Mouse (Mus musculus): Measurements from ENCODE around the gene Itgb5. TPM values are rescaled to one million over a fixed set of nuclear protein-coding genes. Genes with fewer than 3 reads are reported as not detected.
A peak's percentile ranks its signal among the peaks of the same experiment; 100 is the strongest.

The Itgb5 gene
- polyA plus RNA-seq, 2 experiments, result 10.8 to 14.1 TPM

GRCm38 (mm10) chr16:33785092-33785704 is 44.3 kb upstream of the Itgb5 start:
- H3K27ac ChIP-seq, result no peak overlapping the region
- no peak overlapping the region for H3K4me3 ChIP-seq (ENCODE audit: insufficient read depth in 1 of 2, low read depth in 2 of 2, low read length in 2 of 2)
- 10% methylated on average over 8 of the region's 8 CpGs for WGBS (ENCODE audit: insufficient replicate concordance)

GRCm38 (mm10) chr16:33786657-33787390 is 42.6 kb upstream of the Itgb5 start:
- Histone ChIP-seq H3K36me3 (replicated peaks; ENCODE audit: control insufficient read depth, insufficient read depth, low read depth) (no peaks in the 10 kb centered on the region), H3K27ac (no peak overlapping the region), H3K4me2 (ENCODE audit: low read depth) (no peak overlapping the region), H3K9me3 (ENCODE audit: control insufficient read depth, low read length) (no peaks in the 10 kb centered on the region), H3K27me3 (ENCODE audit: control insufficient read depth, insufficient read depth, low read length) (no peaks in the 10 kb centered on the region), H3K4me1 (replicated peaks; ENCODE audit: control insufficient read depth in 2 of 2, insufficient read depth in 2 of 2, low read length in 1 of 2) (peaks cover 3 to 30% of the 10 kb centered on the region in 2 experiments; a peak in 3 of 4 replicates), H3K4me3 (ENCODE audit: insufficient read depth in 1 of 2, low read depth in 2 of 2, low read length in 2 of 2) (no peak overlapping the region), H3K9ac (replicated peaks) (no peak overlapping the region; the same call in 1 of the 2 replicates)
- ATAC-seq (ENCODE audit: insufficient read depth), result peak; percentile 48; the same call in 1 of the 2 replicates
- TF ChIP-seq EP300 (IDR thresholded peaks at IDR 0.05; ENCODE audit: low read depth) (no peak), CTCF (IDR thresholded peaks at IDR 0.05; ENCODE audit: low read depth) (no peak)
- 48% methylated on average over 7 of the region's 7 CpGs for WGBS (ENCODE audit: insufficient replicate concordance)
- no peak for DNase-seq (ENCODE audit: low read depth in 3 of 3, low spot score in 3 of 3)

More at GRCm38 (mm10) chr16:33785092-33785704, 44.3 kb upstream of the Itgb5 start:
- Histone ChIP-seq H3K4me2 (ENCODE audit: low read depth) (no peak overlapping the region), H3K4me1 (replicated peaks; ENCODE audit: control insufficient read depth in 2 of 2, insufficient read depth in 2 of 2, low read length in 1 of 2) (peaks cover 3 to 37% of the 10 kb centered on the region in 2 experiments), H3K9me3 (ENCODE audit: control insufficient read depth, low read length) (no peaks in the 10 kb centered on the region), H3K36me3 (replicated peaks; ENCODE audit: control insufficient read depth, insufficient read depth, low read depth) (no peaks in the 10 kb centered on the region), H3K9ac (replicated peaks) (no peak overlapping the region), H3K27me3 (ENCODE audit: control insufficient read depth, insufficient read depth, low read length) (no peaks in the 10 kb centered on the region)
- TF ChIP-seq CTCF (IDR thresholded peaks at IDR 0.05; ENCODE audit: low read depth) (no peak), EP300 (IDR thresholded peaks at IDR 0.05; ENCODE audit: low read depth) (no peak)
- ATAC-seq (ENCODE audit: insufficient read depth) (peak; percentile 42; the same call in 1 of the 2 replicates), DNase-seq (ENCODE audit: low read depth in 3 of 3, low spot score in 3 of 3) (no peak)

GRCm38 (mm10) chr16:33793846-33794791 is 35.3 kb upstream of the Itgb5 start, which contains the start of gene Muc13:
Muc13 (plus strand) TSS chr16:33794037.
- H3K36me3 ChIP-seq (replicated peaks; ENCODE audit: control insufficient read depth, insufficient read depth, low read depth), result no peaks in the 10 kb centered on the region
- ATAC-seq (ENCODE audit: insufficient read depth) (no peak), DNase-seq (ENCODE audit: low read depth in 3 of 3, low spot score in 3 of 3) (no peak)
- H3K4me2 ChIP-seq (ENCODE audit: low read depth), result peak within 1 kb of the TSS; percentile 24; the same call in 1 of the 2 replicates
- peak within 1 kb of the TSS in 1 of 2 experiments; percentile 8; a peak in 1 of 4 replicates for H3K4me3 ChIP-seq (ENCODE audit: insufficient read depth in 1 of 2, low read depth in 2 of 2, low read length in 2 of 2)
- H3K27me3 ChIP-seq (ENCODE audit: control insufficient read depth, insufficient read depth, low read length), result no peaks in the 10 kb centered on the region
- no peak within 1 kb of the TSS for H3K9ac ChIP-seq (replicated peaks)
- H3K4me1 ChIP-seq (replicated peaks; ENCODE audit: control insufficient read depth in 2 of 2, insufficient read depth in 2 of 2, low read length in 1 of 2), result peaks cover 4 to 17% of the 10 kb centered on the region in 2 experiments; a peak in 3 of 4 replicates
- no peak within 1 kb of the TSS for H3K27ac ChIP-seq
- no peaks in the 10 kb centered on the region for H3K9me3 ChIP-seq (ENCODE audit: control insufficient read depth, low read length)
- TF ChIP-seq EP300 (IDR thresholded peaks at IDR 0.05; ENCODE audit: low read depth) (no peak), CTCF (IDR thresholded peaks at IDR 0.05; ENCODE audit: low read depth) (no peak)
- 15% methylated on average over 10 of the region's 10 CpGs for WGBS (ENCODE audit: insufficient replicate concordance)

- Histone ChIP-seq H3K27me3 (ENCODE audit: control insufficient read depth, insufficient read depth, low read length) (no peaks in the 10 kb centered on the region), H3K9ac (replicated peaks) (no peak overlapping the region), H3K9me3 (ENCODE audit: control insufficient read depth, low read length) (no peaks in the 10 kb centered on the region), H3K4me3 (ENCODE audit: insufficient read depth in 1 of 2, low read depth in 2 of 2, low read length in 2 of 2) (no peak overlapping the region), H3K36me3 (replicated peaks; ENCODE audit: control insufficient read depth, insufficient read depth, low read depth) (no peaks in the 10 kb centered on the region), H3K4me1 (replicated peaks; ENCODE audit: control insufficient read depth in 2 of 2, insufficient read depth in 2 of 2, low read length in 1 of 2) (peaks cover 4 to 17% of the 10 kb centered on the region in 2 experiments; a peak in 3 of 4 replicates), H3K27ac (no peak overlapping the region), H3K4me2 (ENCODE audit: low read depth) (no peak overlapping the region)
- TF ChIP-seq EP300 (IDR thresholded peaks at IDR 0.05; ENCODE audit: low read depth), result no peak
- no peak for TF ChIP-seq CTCF (IDR thresholded peaks at IDR 0.05; ENCODE audit: low read depth)
- DNase-seq (ENCODE audit: low read depth in 3 of 3, low spot score in 3 of 3) (no peak), ATAC-seq (ENCODE audit: insufficient read depth) (no peak)
- 11% methylated on average over 4 of the region's 4 CpGs for WGBS (ENCODE audit: insufficient replicate concordance)
Measured at GRCm38 (mm10) chr16:33795106-33795505, 34.4 kb upstream of the Itgb5 start.

Measured in liver, embryonic 14.5 days (tissue).